Mouse (Mus musculus) intestine, postnatal 0 days (tissue): Measurements from ENCODE around the gene Scarf2. TPM values are rescaled to one million over a fixed set of nuclear protein-coding genes. Genes with fewer than 3 reads are reported as not detected.

Experiments used
- ATAC-seq: fragments of 200-750 bp; cut with Nextera tagmentation; 2 replicates; pipeline ENCODE4 v1.8.0; 2017; ENCODE audit warnings: mild to moderate bottlenecking, moderate TSS enrichment, moderate library complexity
- H3K27ac ChIP-seq: fragments of 300-500 bp; sonication (generic); 2 replicates; pipeline ENCODE4 v1.5.1; 2014; ENCODE audit warnings: mild to moderate bottlenecking, low read depth, low read length, moderate library complexity
- H3K27me3 ChIP-seq: fragments of 300-500 bp; sonication (generic); replicated peaks from 2 replicates; pipeline ENCODE4 v1.6.1; 2014; ENCODE audit warnings: low read length, mixed read lengths; ENCODE audit not compliant: control insufficient read depth, insufficient read depth
- H3K36me3 ChIP-seq: fragments of 300-500 bp; sonication (generic); 2 replicates; pipeline ENCODE4 v1.6.1; 2014; ENCODE audit warnings: mild to moderate bottlenecking, moderate library complexity; ENCODE audit not compliant: control insufficient read depth, insufficient read depth
- H3K4me1 ChIP-seq: fragments of 300-500 bp; sonication (generic); replicated peaks from 2 replicates; pipeline ENCODE4 v1.6.1; 2014; ENCODE audit warnings: antibody characterized with exemption, low read length, mixed read lengths; ENCODE audit not compliant: control insufficient read depth, insufficient read depth
- H3K4me2 ChIP-seq: fragments of 300-500 bp; sonication (generic); replicated peaks from 2 replicates; pipeline ENCODE4 v1.6.1; 2014; ENCODE audit warnings: low read depth, mild to moderate bottlenecking, moderate library complexity
- H3K4me3 ChIP-seq: fragments of 300-500 bp; sonication (generic); 2 replicates; pipeline ENCODE4 v1.5.1; 2014; ENCODE audit warnings: low read depth, low read length
- H3K9ac ChIP-seq: fragments of 300-500 bp; sonication (generic); 2 replicates; pipeline ENCODE4 v1.6.1; 2014; ENCODE audit warnings: mild to moderate bottlenecking, low read depth, low read length
- H3K9me3 ChIP-seq: fragments of 300-500 bp; sonication (generic); 2 replicates; pipeline ENCODE4 v1.6.1; 2016; ENCODE audit warnings: mixed run types; ENCODE audit not compliant: control insufficient read depth
- CTCF ChIP-seq: sonication (generic); IDR thresholded peaks from 2 replicates; pipeline ENCODE4 v1.5.1; 2016; ENCODE audit warnings: low read depth, mild to moderate bottlenecking, control low read depth, antibody characterized with exemption, moderate library complexity
- WGBS: fragments of 180-500 bp; shearing (Covaris S2); extraction: QIAGEN DNeasy Blood & Tissue Kit; methylation state at CpG from one replicate; pipeline ENCODE4 v1.1.7; 2014; 5-methylcytosine and 5-hydroxymethylcytosine counted together
- polyA plus RNA-seq: library from polyadenylated mRNA; unstranded; fragments of >200 nt; fragmentation: Nextera tagmentation; extraction: Ambion mirVana; gene quantifications from 2 replicates; pipeline ENCODE4 v1.2.1, GENCODE M21; 2015

Scarf2 gene
- polyA plus RNA-seq, 1 experiment from 2014 or later, result 6.9 TPM

- Histone ChIP-seq H3K9ac (peak overlapping the region; percentile 69; the same call in 1 of the 2 replicates), H3K4me2 (peak overlapping the region; percentile 73), H3K27me3 (peaks cover 40% of the 10 kb centered on the region), H3K4me1 (no peaks in the 10 kb centered on the region), H3K9me3 (no peaks in the 10 kb centered on the region), H3K4me3 (peak overlapping the region; percentile 56), H3K36me3 (peaks cover 15% of the 10 kb centered on the region), H3K27ac (peak overlapping the region; percentile 8; the same call in 1 of the 2 replicates)
- no peak for TF ChIP-seq CTCF
- no peak for ATAC-seq
These were observed 563 bp upstream of the Scarf2 start for GRCm38 (mm10) chr16:17796519-17796918.

DNA sequence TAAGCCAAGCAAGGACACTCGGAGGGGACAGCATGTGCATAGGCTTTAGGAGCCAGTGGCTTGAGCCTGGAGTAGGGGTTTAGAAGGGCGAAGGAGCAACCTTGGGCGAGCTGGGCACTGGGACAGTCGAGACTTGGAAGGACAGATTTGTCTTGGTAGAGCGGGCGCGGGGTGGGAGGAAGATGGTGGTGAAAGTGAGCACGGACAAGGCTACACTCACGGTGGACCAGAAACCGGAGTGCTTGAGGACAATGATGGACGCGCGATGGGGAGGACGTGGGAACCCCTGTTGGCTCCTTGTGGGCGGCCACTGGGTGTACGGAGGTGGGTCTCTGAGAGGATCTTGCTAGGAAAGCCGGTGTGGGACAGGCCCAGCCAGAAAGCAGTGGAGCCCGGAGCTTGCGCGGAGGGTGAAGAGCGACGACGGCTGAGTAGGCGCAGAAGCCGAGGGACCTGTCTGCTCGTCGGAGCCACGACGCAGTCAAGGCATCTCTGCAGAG lies 780 bp downstream of the Scarf2 start:
- H3K27ac ChIP-seq, result peak overlapping the region; percentile 77
- no peak for ATAC-seq
- peaks cover 53% of the 10 kb centered on the region for H3K27me3 ChIP-seq
- no peak for TF ChIP-seq CTCF
- H3K36me3 ChIP-seq, result peaks cover 7% of the 10 kb centered on the region
- H3K9ac ChIP-seq, result peak overlapping the region; percentile 69
- 7% methylated on average over 29 of the region's 29 CpGs for WGBS
- no peaks in the 10 kb centered on the region for H3K4me1 ChIP-seq
- H3K4me2 ChIP-seq, result peak overlapping the region; percentile 73
- no peaks in the 10 kb centered on the region for H3K9me3 ChIP-seq
- peak overlapping the region; percentile 56 for H3K4me3 ChIP-seq

DNA sequence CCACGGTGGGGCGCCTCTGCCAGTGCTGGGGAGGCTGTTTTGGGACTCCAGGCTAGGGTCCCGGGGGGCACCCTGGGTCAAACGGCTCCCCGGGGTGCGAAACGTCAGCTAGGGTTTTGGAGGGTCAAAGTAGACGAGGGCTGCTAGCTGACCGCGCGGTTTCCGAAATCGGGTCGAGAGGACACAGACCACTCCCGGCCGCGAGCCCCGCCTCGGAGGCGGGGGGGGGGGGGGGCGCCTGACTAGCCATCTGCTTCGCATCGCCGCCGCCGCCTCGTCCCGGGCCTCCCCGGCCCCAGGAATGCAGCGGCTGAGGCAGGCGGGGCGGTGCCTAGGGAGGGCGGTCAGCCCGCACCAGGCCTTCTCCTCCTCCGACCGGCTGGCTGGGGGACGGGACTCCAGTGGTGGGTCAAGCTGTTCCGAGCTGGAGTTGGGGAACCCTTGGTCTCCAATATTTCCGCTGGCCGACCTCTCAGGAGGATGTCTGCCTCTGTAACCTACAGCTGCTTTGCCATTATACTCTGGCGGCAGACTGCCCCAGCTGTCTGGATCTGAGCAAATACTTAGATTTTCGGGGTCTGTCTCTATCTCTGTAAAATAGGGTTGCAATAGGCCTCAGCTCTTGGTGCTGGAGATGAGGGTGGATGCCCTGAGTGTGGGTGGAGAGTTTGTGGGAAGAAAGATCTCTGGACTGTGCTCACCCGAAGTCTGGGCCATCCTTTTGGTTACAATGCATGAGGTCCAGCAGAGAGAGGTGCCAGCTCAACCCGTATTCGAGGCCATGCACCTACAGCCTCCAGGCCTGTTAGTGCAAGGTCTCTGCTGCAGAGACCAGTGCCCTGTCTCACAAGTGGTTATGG lies 1.5 kb downstream of the Scarf2 start:
- Histone ChIP-seq H3K27ac (peak overlapping the region; percentile 77), H3K9ac (peak overlapping the region; percentile 69), H3K4me1 (no peaks in the 10 kb centered on the region), H3K9me3 (no peaks in the 10 kb centered on the region), H3K27me3 (peaks cover 60% of the 10 kb centered on the region), H3K4me3 (peak overlapping the region; percentile 56), H3K4me2 (peak overlapping the region; percentile 73), H3K36me3 (peaks cover under 1% of the 10 kb centered on the region; the same call in 1 of the 2 replicates)
- WGBS, result 3% methylated on average over 40 of the region's 45 CpGs
- TF ChIP-seq CTCF, result no peak
- peak; percentile 40; the same call in 1 of the 2 replicates for ATAC-seq

DNA sequence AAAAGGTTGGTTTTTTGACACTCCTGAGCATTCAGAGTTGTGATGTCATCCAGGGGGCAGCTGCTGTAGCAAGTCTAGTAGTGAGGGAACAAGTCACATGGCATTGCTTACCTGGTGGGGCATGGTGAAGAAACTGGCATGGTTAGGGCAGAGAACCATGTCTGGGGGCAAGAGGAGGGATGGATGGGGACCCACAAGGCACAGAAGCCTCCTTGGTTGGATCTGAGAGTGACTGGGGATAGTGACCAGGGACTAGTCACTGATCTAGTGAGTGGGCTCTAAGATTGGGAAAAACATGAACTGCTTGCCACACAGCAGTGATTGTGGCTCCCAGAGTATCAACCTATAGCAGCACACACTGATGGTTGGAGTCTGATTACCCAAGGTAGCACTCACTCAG lies 2.5 kb downstream of the Scarf2 start:
- no peak overlapping the region for H3K4me2 ChIP-seq
- no peaks in the 10 kb centered on the region for H3K9me3 ChIP-seq
- H3K27me3 ChIP-seq, result peaks cover 68% of the 10 kb centered on the region
- no peak overlapping the region for H3K9ac ChIP-seq
- H3K27ac ChIP-seq, result no peak overlapping the region
- H3K36me3 ChIP-seq, result no peaks in the 10 kb centered on the region
- ATAC-seq, result no peak
- 0 out of 2 replicates have a peak, but pooled peaks cover 5% of the 10 kb centered on the region for H3K4me1 ChIP-seq
- no peak for TF ChIP-seq CTCF
- no peak overlapping the region for H3K4me3 ChIP-seq

GRCm38 (mm10) chr16:17801777-17802455 lies 4.8 kb downstream of the Scarf2 start:
- Histone ChIP-seq H3K27ac (no peak overlapping the region), H3K4me2 (no peak overlapping the region), H3K9me3 (no peaks in the 10 kb centered on the region), H3K4me1 (0 out of 2 replicates have a peak, but pooled peaks cover 8% of the 10 kb centered on the region), H3K27me3 (peaks cover 80% of the 10 kb centered on the region), H3K9ac (no peak overlapping the region), H3K36me3 (0 out of 2 replicates have a peak, but pooled peaks cover 4% of the 10 kb centered on the region), H3K4me3 (no peak overlapping the region)
- TF ChIP-seq CTCF, result no peak
- 30% methylated on average over 7 of the region's 7 CpGs for WGBS
- ATAC-seq, result no peak

DNA sequence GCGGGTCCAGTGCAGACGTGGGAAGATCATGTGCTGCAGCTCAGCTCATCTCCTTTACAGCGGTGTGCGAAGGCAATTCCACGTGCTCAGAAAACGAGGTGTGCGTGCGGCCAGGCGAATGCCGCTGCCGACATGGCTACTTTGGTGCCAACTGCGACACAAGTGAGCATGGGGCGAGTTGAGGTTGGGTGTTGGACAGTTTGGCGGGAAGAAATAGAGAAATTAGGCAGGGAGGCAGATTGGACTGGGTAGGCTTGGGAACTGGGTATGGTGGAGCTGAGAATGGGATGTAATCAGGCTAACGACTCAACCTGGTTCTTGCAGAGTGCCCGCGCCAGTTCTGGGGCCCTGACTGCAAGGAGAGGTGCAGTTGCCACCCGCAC lies 5.4 kb downstream of the Scarf2 start:
- 0 out of 2 replicates have a peak, but pooled peaks cover 4% of the 10 kb centered on the region for H3K36me3 ChIP-seq
- H3K27me3 ChIP-seq, result peaks cover 76% of the 10 kb centered on the region
- no peaks in the 10 kb centered on the region for H3K9me3 ChIP-seq
- no peak for TF ChIP-seq CTCF
- no peak for ATAC-seq
- no peak overlapping the region for H3K9ac ChIP-seq
- 0 out of 2 replicates have a peak, but pooled peaks cover 8% of the 10 kb centered on the region for H3K4me1 ChIP-seq
- peak overlapping the region; percentile 38 for H3K4me3 ChIP-seq
- no peak overlapping the region for H3K27ac ChIP-seq
- 34% methylated on average over 18 of the region's 18 CpGs for WGBS
- H3K4me2 ChIP-seq, result peak overlapping the region; percentile 60
